Mouse (Mus musculus) adipocyte (in vitro differentiated cells): ENCODE data around the gene Psmf1.

Experiments
- DNase-seq: peaks from one replicate; pipeline ENCODE4 v3.0.0-alpha.2; 2016; ENCODE audit warnings: low spot score

Psmf1 gene

DNA sequence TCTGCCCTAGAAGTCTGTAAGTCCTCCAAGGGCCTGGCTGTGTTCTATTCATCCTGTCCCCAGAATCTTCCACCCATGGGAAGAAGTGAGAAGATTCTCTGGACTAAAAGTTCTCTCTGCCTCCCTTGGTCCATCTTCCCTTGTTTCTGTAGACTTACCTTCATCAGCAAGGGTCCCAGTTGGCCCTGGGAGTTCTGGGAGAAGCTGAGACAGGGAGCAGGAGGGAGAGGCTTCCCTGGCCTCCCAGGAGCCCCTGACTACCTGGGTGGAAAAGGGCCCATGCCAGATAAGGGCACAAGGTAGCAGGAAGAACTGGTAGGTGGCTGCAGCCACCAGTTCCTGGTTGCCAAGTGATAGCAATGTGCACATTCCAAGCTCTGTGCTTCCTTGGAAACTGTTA is at the start of gene Psmf1:
Gene Psmf1, minus strand, starts transcription at position 342 of the 400 bp plus-strand sequence.
- no peak for DNase-seq

- DNase-seq: no peak
Measured at GRCm38 (mm10) chr2:151791156-151791555, 47.2 kb upstream of the Psmf1 start.

GRCm38 (mm10) chr2:151790169-151790568 is 46.2 kb upstream of the Psmf1 start:
- no peak for DNase-seq

DNA sequence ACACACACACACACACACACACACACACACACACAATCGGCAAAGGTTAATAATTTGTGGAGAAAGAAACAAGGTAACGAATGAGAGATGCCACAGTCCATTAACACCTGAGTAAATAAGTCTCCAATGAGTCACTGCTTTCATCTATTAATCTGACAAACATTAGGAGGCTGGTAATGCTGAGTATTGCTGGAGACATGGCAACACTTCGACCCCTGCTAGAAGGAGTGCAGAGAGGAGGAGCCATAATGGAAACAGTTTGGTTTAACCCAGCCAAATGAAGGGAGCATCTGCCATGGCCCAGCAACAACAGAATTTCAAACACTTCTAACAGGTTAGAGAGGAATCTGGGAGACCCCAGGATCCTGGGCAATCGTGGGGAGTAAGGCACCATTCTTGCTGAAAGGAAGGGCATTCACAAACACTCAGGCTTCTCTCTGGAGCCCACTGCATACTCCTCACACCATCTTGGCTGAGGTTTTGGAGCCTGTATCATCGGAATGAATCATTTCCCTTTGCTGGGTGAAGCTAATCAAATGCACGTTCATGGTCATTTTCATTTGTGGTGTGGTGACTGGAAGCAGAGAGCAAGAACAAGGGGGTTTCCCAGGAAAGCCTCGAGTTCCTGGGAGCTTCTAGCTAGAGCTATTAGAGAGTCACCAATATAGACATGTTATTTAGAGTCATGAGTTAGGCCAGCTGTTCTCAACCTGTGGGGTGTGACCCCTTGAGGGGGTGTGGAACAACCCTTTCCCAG is 44.4 kb upstream of the Psmf1 start:
- DNase-seq: no peak

- no peak for DNase-seq
Measured at GRCm38 (mm10) chr2:151783493-151783892, 39.5 kb upstream of the Psmf1 start.

GRCm38 (mm10) chr2:151777366-151777765 is 33.4 kb upstream of the Psmf1 start:
- DNase-seq: no peak

GRCm38 (mm10) chr2:151773476-151773875 is 29.5 kb upstream of the Psmf1 start:
- no peak for DNase-seq

DNA sequence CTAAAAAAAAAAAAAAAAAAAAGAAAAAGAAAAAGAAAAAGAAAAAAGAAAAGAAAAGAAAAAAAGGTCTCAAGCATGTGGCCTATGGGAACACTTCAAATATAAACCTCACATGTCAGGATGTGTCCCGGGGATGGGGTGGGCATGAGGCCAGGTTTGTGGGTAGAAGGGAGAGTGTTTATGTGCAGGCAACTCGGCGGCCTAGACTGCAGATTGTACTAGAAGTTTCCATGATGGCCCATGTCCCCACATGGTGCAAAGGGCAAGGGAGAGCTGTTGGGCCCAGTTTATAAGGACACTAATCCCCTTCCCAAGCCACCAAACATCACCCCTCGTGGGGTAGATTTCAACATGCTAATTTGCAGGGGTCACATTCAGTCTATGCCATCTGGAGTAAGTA is 28.2 kb upstream of the Psmf1 start:
- DNase-seq: no peak

- no peak for DNase-seq
Measured at GRCm38 (mm10) chr2:151764557-151764956, 20.6 kb upstream of the Psmf1 start.

- DNase-seq: no peak
Measured at GRCm38 (mm10) chr2:151758806-151759353, 14.9 kb upstream of the Psmf1 start.

DNA sequence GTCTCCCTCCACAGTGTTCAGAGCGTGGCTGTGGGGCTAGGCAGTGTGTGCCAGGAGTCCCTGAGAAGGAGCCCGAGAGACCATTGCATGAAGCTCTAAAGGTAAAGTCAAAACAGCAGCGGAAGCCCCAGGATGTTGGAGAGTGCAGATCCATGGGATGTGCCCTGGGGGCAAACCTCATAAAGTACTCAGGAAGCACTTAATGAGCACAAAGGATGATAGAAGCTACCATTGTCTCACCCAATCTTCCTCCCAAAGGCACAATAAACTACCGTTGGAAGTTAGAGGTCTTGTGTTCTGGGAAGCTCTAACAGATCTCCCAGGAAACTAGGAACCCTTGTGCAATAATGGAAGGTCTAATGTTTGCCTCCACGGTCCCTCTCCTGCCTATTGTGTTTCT is 13.5 kb upstream of the Psmf1 start:
- DNase-seq: no peak

DNA sequence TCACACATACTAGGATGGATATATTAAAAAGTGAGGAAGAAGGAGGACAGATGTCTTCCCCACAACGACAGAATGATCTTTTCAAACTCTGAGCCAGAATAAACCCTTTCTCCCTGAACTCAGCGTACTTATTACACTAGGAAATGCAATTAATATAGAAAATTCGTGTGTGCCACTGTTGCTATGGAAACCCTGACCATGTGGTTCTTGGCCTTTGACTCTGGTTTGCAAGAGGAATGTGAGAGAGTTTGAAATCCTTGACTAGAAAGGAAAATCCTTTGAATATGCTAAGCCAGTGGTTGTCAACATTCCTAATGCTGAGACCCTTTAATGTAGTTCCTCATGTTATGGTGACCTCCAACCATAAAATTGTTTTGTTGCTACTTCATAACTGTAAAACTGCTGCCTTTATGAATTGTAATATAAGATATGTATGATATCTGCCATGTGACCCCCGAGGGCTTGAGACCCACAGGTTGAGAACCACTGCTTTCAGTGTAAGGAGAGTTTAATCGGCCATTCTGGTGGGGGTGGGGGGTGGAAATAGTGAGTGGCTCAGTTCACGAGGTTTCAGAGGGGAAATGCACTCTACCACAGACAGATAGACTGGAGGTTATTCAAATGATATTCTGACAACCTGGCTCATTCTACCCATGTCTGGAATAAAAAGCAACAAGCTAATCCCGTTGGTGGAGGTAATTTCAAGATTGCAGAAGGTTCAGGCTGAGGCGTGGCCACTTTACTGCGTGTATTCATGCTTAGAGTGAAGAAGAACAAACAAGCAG is 12.5 kb upstream of the Psmf1 start:
- DNase-seq: no peak

GRCm38 (mm10) chr2:151751330-151751729 is 7.3 kb upstream of the Psmf1 start:
- no peak for DNase-seq

DNA sequence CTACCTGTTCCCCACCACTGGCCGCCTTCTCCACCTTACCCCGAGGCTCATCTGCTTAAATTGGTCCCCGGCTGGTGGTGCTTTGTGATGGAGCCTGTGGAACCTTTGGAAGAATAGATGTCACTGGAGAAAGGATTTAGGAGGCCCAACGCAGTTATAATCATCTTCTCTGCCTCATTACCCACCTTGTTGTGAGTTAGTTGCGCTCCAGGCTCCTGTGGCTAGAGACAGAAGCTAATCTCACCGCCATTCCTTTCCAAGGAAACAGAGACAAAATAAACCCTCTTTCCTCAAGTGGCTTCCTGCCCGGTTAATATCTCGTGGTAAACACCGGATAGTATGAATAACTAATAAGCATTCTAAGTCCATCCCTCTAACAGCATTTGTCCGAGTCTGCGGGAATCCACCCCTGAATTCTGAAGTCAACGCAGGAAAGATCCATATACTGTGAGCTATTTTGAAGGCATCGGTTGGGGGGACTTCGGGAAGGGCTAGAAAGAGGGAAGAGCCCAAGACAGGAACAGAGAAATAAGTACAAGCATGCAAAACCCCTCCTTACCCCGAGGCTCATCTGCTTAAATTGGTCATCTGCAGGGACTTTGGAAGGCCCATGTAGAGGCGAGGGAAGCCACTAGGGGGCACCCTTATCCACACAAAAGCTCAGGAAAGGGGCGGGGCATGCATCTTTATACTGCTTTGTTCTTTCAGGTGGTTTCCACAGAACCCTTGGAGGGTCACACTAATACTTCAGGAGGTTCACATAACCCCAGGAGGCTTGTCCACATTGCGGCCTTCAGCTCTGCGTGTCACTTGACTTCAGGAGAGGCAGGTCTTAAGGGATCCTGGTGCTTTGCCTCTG is 4.1 kb upstream of the Psmf1 start:
- DNase-seq: peak; percentile 76

DNA sequence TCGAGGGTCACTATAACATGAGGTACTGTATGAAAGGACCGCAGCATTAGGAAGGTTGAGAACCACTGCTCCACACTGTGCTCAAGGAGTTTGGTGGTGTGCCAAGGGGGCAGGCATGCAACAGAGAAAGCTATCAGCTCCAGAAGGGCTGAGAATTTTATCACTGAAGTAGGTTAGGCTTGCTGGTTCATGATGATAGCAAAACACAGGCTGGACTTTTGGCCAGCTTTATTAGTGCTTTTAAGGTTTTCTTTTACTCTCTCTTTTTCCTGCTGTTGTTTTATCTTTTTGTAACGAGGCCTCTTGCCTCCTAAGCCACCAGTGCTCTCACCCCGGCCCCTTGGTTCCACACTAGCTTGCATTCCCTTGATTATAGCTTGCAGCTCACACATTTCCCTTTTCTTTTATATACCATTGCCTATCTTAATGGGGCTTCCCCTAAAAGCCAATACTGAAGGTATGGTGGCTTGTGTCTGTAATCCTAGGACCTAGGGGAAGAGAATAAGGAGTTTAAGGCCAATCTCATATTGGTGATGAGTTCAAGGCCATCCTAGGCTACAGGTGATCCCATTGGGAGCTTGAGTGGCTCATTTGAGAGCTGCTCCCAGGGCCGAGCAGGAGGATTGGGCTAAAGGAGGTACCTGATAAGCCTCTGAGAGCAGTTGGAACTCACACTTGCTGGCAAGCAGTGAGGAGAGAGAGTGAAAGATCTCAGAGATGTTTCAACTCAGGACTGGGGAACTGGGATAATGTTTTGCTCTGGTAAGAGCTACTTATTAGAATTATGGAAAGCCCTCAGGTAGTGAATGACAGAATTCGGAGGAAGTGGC is 921 bp downstream of the Psmf1 start:
- DNase-seq: no peak

DNA sequence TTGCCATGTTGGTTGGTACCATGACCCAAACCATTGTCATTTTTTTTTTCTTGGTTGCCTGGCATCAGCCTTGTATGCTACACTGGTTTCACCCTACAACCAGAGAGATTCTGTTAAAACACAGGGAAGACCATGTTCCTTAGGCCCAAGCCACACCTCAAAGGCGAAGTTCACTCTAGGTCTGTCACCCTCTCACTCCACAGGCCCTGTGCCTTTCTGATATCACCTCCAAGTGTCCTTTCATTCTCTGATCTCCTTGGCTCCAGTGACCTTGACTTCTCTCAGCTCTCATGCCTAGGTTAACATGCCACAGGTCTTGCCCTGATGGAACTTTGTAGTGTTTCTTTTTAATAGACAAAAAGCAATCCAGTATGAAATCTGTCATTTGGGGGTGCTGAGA is 1.9 kb downstream of the Psmf1 start:
- no peak for DNase-seq

DNA sequence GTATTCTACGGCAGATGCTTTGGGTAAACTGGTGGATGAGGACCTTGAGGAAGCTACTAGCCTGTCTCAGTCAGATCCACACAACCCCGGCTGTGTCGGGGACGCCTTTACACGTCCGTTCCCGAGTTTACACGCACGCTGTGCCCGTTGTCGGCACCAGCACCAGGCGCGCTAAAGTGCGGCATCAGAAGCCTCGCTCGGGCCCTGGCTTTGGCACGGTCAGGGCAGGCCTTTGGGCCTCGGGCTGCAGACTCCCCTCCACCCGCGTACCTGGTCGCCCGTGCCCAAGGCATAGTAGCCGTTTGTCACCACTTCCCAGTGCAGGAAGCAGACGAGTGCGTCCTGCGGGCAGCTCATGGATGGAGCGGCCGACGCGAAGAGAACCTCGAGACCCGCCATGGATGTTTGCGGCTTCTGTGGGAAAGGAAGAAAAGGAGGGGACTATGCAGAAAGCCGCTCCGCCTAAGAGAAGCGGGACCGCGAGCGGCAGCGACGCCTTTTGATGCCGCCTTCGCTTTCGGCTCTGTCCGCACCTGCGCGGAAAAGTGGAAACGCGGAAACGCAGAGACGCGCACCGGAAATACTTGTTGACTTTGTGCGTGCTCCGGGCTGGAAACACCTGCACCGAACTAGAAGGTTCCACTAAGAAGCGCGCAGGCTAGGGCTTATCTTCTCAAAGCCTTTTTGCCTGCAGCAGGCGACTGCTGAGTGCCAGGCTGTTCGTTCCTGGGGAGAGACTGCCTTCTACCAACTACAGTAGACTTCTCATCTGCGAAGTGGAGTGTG is 3.1 kb downstream of the Psmf1 start:
- DNase-seq: peak; percentile 91

- no peak for DNase-seq
Measured at GRCm38 (mm10) chr2:151739505-151739904, 4.5 kb downstream of the Psmf1 start.

DNA sequence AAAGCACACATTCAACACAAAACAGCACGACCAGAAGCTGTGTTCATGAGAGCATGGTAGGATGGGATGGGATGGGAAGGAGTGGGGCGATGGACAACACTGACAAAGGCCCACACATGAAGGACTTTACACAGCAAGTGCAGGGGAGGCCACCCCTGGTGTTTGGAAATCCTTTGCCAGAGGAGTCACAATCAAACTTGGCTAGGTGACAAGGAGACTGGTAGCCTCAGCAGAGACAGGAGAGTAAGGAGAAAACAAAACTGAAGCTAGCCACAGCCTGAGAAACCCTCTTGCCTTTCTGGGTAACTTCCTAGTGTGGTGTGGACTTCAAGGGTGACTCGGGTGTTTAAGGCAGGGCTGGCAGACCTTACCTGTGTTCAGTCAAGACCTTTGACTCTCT is 4.9 kb downstream of the Psmf1 start:
- DNase-seq: peak; percentile 17

- DNase-seq: no peak
Measured at GRCm38 (mm10) chr2:151738460-151738859, 5.5 kb downstream of the Psmf1 start.
